Mouse (Mus musculus): ENCODE results near the gene Ldb2.

- TF ChIP-seq EP300 (IDR thresholded peaks at IDR 0.05; ENCODE audit: low read depth) (no peak), CTCF (IDR thresholded peaks at IDR 0.05; ENCODE audit: low read depth) (no peak)
Observed at GRCm38 (mm10) chr5:44553155-44553554, 246.3 kb downstream of the Ldb2 start.
